Mouse (Mus musculus): ENCODE results near the gene Sumf1. TPM values are rescaled to one million over a fixed set of nuclear protein-coding genes. Genes with fewer than 3 reads are reported as not detected.

Gene Sumf1
- polyA plus RNA-seq, 1 experiment = 19.6 TPM

GRCm38 (mm10) chr6:108136286-108136685, 49.1 kb downstream of the Sumf1 start:
- H3ac ChIP-seq (ENCODE audit: control insufficient read depth, insufficient read length, low read depth) = no peak overlapping the region
- TF ChIP-seq CEBPB (IDR thresholded peaks at IDR 0.05; ENCODE audit: low read depth) = no peak
- TF ChIP-seq MAX (IDR thresholded peaks at IDR 0.05) = no peak
- no peak for TF ChIP-seq CTCF (IDR thresholded peaks at IDR 0.05; ENCODE audit: control insufficient read depth, insufficient read depth, insufficient read length)
- TF ChIP-seq MYOD1 (IDR thresholded peaks at IDR 0.05; ENCODE audit: control insufficient read depth, insufficient read length, low read depth) = no peak
- TF ChIP-seq MYOG (IDR thresholded peaks at IDR 0.05; ENCODE audit: control insufficient read depth, extremely low read depth, insufficient read length) = no peak
- no peak for TF ChIP-seq FOSL1 (IDR thresholded peaks at IDR 0.05; ENCODE audit: insufficient read depth, low read length, poor library complexity, severe bottlenecking)
- no peak for TF ChIP-seq USF1 (IDR thresholded peaks at IDR 0.05; ENCODE audit: low read depth)
- no peaks in the 10 kb centered on the region for H3K27me3 ChIP-seq (ENCODE audit: control insufficient read depth, insufficient read depth, insufficient read length)

GRCm38 (mm10) chr6:108132268-108132935, 53.0 kb downstream of the Sumf1 start:
- no peak overlapping the region for H3K4me3 ChIP-seq (ENCODE audit: insufficient read depth, poor library complexity, severe bottlenecking)
- H3K36me3 ChIP-seq (ENCODE audit: control insufficient read depth, insufficient read depth) = no peaks in the 10 kb centered on the region
- H3ac ChIP-seq (ENCODE audit: control insufficient read depth, insufficient read length, low read depth) = no peak overlapping the region
- no peaks in the 10 kb centered on the region for H3K27me3 ChIP-seq (ENCODE audit: control insufficient read depth, insufficient read depth, insufficient read length)
- H3K79me2 ChIP-seq (ENCODE audit: control insufficient read depth, insufficient read depth) = no peaks in the 10 kb centered on the region
- TF ChIP-seq MAX (IDR thresholded peaks at IDR 0.05) (no peak), FOSL1 (IDR thresholded peaks at IDR 0.05; ENCODE audit: insufficient read depth, low read length, poor library complexity, severe bottlenecking) (no peak), CEBPB (IDR thresholded peaks at IDR 0.05; ENCODE audit: low read depth) (no peak), MYOG (IDR thresholded peaks at IDR 0.05; ENCODE audit: control insufficient read depth, extremely low read depth, insufficient read length) (no peak), CTCF (IDR thresholded peaks at IDR 0.05; ENCODE audit: control insufficient read depth, insufficient read depth, insufficient read length) (no peak), USF1 (IDR thresholded peaks at IDR 0.05; ENCODE audit: low read depth) (no peak), MYOD1 (IDR thresholded peaks at IDR 0.05; ENCODE audit: control insufficient read depth, insufficient read length, low read depth) (no peak)
- H3K79me3 ChIP-seq (ENCODE audit: low read depth) = no peaks in the 10 kb centered on the region

More at GRCm38 (mm10) chr6:108136286-108136685, 49.1 kb downstream of the Sumf1 start:
- no peaks in the 10 kb centered on the region for H3K79me2 ChIP-seq (ENCODE audit: control insufficient read depth, insufficient read depth)
- H3K4me3 ChIP-seq (ENCODE audit: insufficient read depth, poor library complexity, severe bottlenecking) = no peak overlapping the region
- no peaks in the 10 kb centered on the region for H3K79me3 ChIP-seq (ENCODE audit: low read depth)
- H3K36me3 ChIP-seq (ENCODE audit: control insufficient read depth, insufficient read depth) = no peaks in the 10 kb centered on the region

- TF ChIP-seq CEBPB (IDR thresholded peaks at IDR 0.05; ENCODE audit: low read depth) (no peak), FOSL1 (IDR thresholded peaks at IDR 0.05; ENCODE audit: insufficient read depth, low read length, poor library complexity, severe bottlenecking) (no peak), CTCF (IDR thresholded peaks at IDR 0.05; ENCODE audit: control insufficient read depth, insufficient read depth, insufficient read length) (no peak), MAX (IDR thresholded peaks at IDR 0.05) (no peak), MYOD1 (IDR thresholded peaks at IDR 0.05; ENCODE audit: control insufficient read depth, insufficient read length, low read depth) (no peak), MYOG (IDR thresholded peaks at IDR 0.05; ENCODE audit: control insufficient read depth, extremely low read depth, insufficient read length) (no peak), USF1 (IDR thresholded peaks at IDR 0.05; ENCODE audit: low read depth) (no peak)
- Histone ChIP-seq H3K79me3 (ENCODE audit: low read depth) (no peaks in the 10 kb centered on the region), H3K79me2 (ENCODE audit: control insufficient read depth, insufficient read depth) (no peaks in the 10 kb centered on the region), H3K36me3 (ENCODE audit: control insufficient read depth, insufficient read depth) (no peaks in the 10 kb centered on the region), H3ac (ENCODE audit: control insufficient read depth, insufficient read length, low read depth) (no peak overlapping the region), H3K27me3 (ENCODE audit: control insufficient read depth, insufficient read depth, insufficient read length) (no peaks in the 10 kb centered on the region), H3K4me3 (ENCODE audit: insufficient read depth, poor library complexity, severe bottlenecking) (no peak overlapping the region)
These were observed 54.7 kb downstream of the Sumf1 start for GRCm38 (mm10) chr6:108130718-108131117.

GRCm38 (mm10) chr6:108126631-108127030, 58.8 kb downstream of the Sumf1 start:
- Histone ChIP-seq H3ac (ENCODE audit: control insufficient read depth, insufficient read length, low read depth) (no peak overlapping the region), H3K36me3 (ENCODE audit: control insufficient read depth, insufficient read depth) (no peaks in the 10 kb centered on the region), H3K27me3 (ENCODE audit: control insufficient read depth, insufficient read depth, insufficient read length) (no peaks in the 10 kb centered on the region), H3K79me2 (ENCODE audit: control insufficient read depth, insufficient read depth) (no peaks in the 10 kb centered on the region), H3K4me3 (ENCODE audit: insufficient read depth, poor library complexity, severe bottlenecking) (no peak overlapping the region), H3K79me3 (ENCODE audit: low read depth) (no peaks in the 10 kb centered on the region)
- TF ChIP-seq USF1 (IDR thresholded peaks at IDR 0.05; ENCODE audit: low read depth) (no peak), MYOD1 (IDR thresholded peaks at IDR 0.05; ENCODE audit: control insufficient read depth, insufficient read length, low read depth) (no peak), CEBPB (IDR thresholded peaks at IDR 0.05; ENCODE audit: low read depth) (no peak), MAX (IDR thresholded peaks at IDR 0.05) (no peak), MYOG (IDR thresholded peaks at IDR 0.05; ENCODE audit: control insufficient read depth, extremely low read depth, insufficient read length) (no peak), FOSL1 (IDR thresholded peaks at IDR 0.05; ENCODE audit: insufficient read depth, low read length, poor library complexity, severe bottlenecking) (no peak), CTCF (IDR thresholded peaks at IDR 0.05; ENCODE audit: control insufficient read depth, insufficient read depth, insufficient read length) (no peak)

- Histone ChIP-seq H3K4me3 (ENCODE audit: insufficient read depth, poor library complexity, severe bottlenecking) (no peak overlapping the region), H3K79me2 (ENCODE audit: control insufficient read depth, insufficient read depth) (no peaks in the 10 kb centered on the region)
These were observed 59.9 kb downstream of the Sumf1 start for GRCm38 (mm10) chr6:108125474-108125873.

More at GRCm38 (mm10) chr6:108125474-108125873, 59.9 kb downstream of the Sumf1 start:
- Histone ChIP-seq H3ac (ENCODE audit: control insufficient read depth, insufficient read length, low read depth) (no peak overlapping the region), H3K79me3 (ENCODE audit: low read depth) (no peaks in the 10 kb centered on the region), H3K36me3 (ENCODE audit: control insufficient read depth, insufficient read depth) (no peaks in the 10 kb centered on the region), H3K27me3 (ENCODE audit: control insufficient read depth, insufficient read depth, insufficient read length) (no peaks in the 10 kb centered on the region)
- TF ChIP-seq USF1 (IDR thresholded peaks at IDR 0.05; ENCODE audit: low read depth) (no peak), MYOD1 (IDR thresholded peaks at IDR 0.05; ENCODE audit: control insufficient read depth, insufficient read length, low read depth) (no peak), FOSL1 (IDR thresholded peaks at IDR 0.05; ENCODE audit: insufficient read depth, low read length, poor library complexity, severe bottlenecking) (no peak), CTCF (IDR thresholded peaks at IDR 0.05; ENCODE audit: control insufficient read depth, insufficient read depth, insufficient read length) (no peak), MAX (IDR thresholded peaks at IDR 0.05) (no peak), CEBPB (IDR thresholded peaks at IDR 0.05; ENCODE audit: low read depth) (no peak), MYOG (IDR thresholded peaks at IDR 0.05; ENCODE audit: control insufficient read depth, extremely low read depth, insufficient read length) (no peak)

Measured in C2C12 (cell line).